Mouse (Mus musculus) liver, embryonic 16.5 days (tissue): ENCODE data around the gene Tshb. TPM values are rescaled to one million over a fixed set of nuclear protein-coding genes. Genes with fewer than 3 reads are reported as not detected.

Source experiments
- ATAC-seq: fragments of 200-750 bp; cut with Nextera tagmentation; 2 replicates; pipeline ENCODE4 v1.8.0; 2017; ENCODE audit warnings: low read depth, mild to moderate bottlenecking, moderate number of reproducible peaks, moderate library complexity
- H3K27ac ChIP-seq: fragments of 300-500 bp; sonication (generic); 2 replicates; pipeline ENCODE4 v1.5.1; 2014; ENCODE audit warnings: mild to moderate bottlenecking, low read length
- H3K27me3 ChIP-seq: fragments of 300-500 bp; sonication (generic); 2 replicates; pipeline ENCODE4 v1.6.1; 2014; ENCODE audit warnings: low read depth, low read length, mixed read lengths; ENCODE audit not compliant: control insufficient read depth, insufficient read depth
- H3K36me3 ChIP-seq: fragments of 300-500 bp; sonication (generic); 2 replicates; pipeline ENCODE4 v1.6.1; 2014; ENCODE audit warnings: mild to moderate bottlenecking; ENCODE audit not compliant: control insufficient read depth, insufficient read depth
- H3K4me1 ChIP-seq: fragments of 300-500 bp; sonication (generic); 2 replicates; pipeline ENCODE4 v1.6.1; 2014; ENCODE audit warnings: low read depth, low read length, mixed read lengths; ENCODE audit not compliant: control insufficient read depth
- H3K4me2 ChIP-seq: fragments of 300-500 bp; sonication (generic); 2 replicates; pipeline ENCODE4 v1.6.1; 2014; ENCODE audit warnings: low read depth, low read length, mixed read lengths
- H3K4me3 ChIP-seq: fragments of 300-500 bp; sonication (generic); 2 replicates; pipeline ENCODE4 v1.5.1; 2014; ENCODE audit warnings: low read depth, mild to moderate bottlenecking, low read length
- H3K9ac ChIP-seq: fragments of 300-500 bp; sonication (generic); 2 replicates; pipeline ENCODE4 v1.6.1; 2014; ENCODE audit warnings: low read depth, low read length
- H3K9me3 ChIP-seq: fragments of 300-500 bp; sonication (generic); replicated peaks from 2 replicates; pipeline ENCODE4 v1.6.1; 2016; ENCODE audit warnings: low read length; ENCODE audit not compliant: control insufficient read depth
- WGBS: fragments of 180-500 bp; shearing (Covaris S2); extraction: QIAGEN DNeasy Blood & Tissue Kit; methylation state at CpG from one replicate; pipeline ENCODE4 v1.1.7; 2014; ENCODE audit not compliant: insufficient replicate concordance; 5-methylcytosine and 5-hydroxymethylcytosine counted together
- polyA plus RNA-seq: library from polyadenylated mRNA; unstranded; fragments of >200 nt; fragmentation: Nextera tagmentation; extraction: Ambion mirVana; gene quantifications from 2 replicates; pipeline ENCODE4 v1.2.1, GENCODE M21; 2015

Gene Tshb
- polyA plus RNA-seq, 1 experiment from 2014 or later = not detected

- no peak for ATAC-seq
- no peaks in the 10 kb centered on the region for H3K9me3 ChIP-seq
- 66% methylated on average over 9 of the region's 9 CpGs for WGBS
- no peaks in the 10 kb centered on the region for H3K27me3 ChIP-seq
- H3K4me3 ChIP-seq = no peak overlapping the region
- H3K4me2 ChIP-seq = no peak overlapping the region
- H3K9ac ChIP-seq = no peak overlapping the region
- no peak overlapping the region for H3K27ac ChIP-seq
- H3K36me3 ChIP-seq = no peaks in the 10 kb centered on the region
- no peaks in the 10 kb centered on the region for H3K4me1 ChIP-seq
Measured at GRCm38 (mm10) chr3:102743781-102744471, 38.6 kb downstream of the Tshb start.

- no peak overlapping the region for H3K27ac ChIP-seq
- H3K4me3 ChIP-seq = no peak overlapping the region
- 41% methylated on average over 4 of the region's 4 CpGs for WGBS
- H3K36me3 ChIP-seq = no peaks in the 10 kb centered on the region
- H3K4me2 ChIP-seq = no peak overlapping the region
- H3K9me3 ChIP-seq = no peaks in the 10 kb centered on the region
- no peak for ATAC-seq
- no peaks in the 10 kb centered on the region for H3K4me1 ChIP-seq
- H3K27me3 ChIP-seq = no peaks in the 10 kb centered on the region
- H3K9ac ChIP-seq = no peak overlapping the region
Measured at GRCm38 (mm10) chr3:102743202-102743601, 39.3 kb downstream of the Tshb start.

DNA sequence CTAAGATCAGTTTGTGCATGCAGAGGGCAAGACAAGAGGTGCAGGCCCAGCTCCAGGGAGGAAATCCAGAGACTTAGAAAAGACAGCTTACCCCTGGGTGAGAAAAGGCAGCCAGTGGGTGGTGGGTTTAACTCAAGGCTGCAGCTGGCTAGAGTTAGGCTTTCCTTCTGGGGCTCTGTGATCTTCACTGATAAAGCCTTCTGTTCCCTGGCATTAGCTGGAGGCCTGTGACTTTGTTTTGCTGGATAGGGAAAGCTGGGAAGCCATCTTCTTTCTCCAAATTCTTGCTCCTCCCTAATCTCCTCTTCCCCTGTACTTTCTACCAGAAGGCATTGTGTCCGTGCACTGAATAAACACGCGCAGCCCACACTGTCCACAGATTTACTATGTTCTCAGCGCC lies 39.8 kb downstream of the Tshb start:
- ATAC-seq = no peak

GRCm38 (mm10) chr3:102738926-102739325 lies 43.6 kb downstream of the Tshb start:
- Histone ChIP-seq H3K4me1 (no peaks in the 10 kb centered on the region; the same call in 1 of the 2 replicates), H3K9me3 (no peaks in the 10 kb centered on the region), H3K9ac (no peak overlapping the region), H3K27ac (no peak overlapping the region), H3K4me2 (no peak overlapping the region), H3K36me3 (no peaks in the 10 kb centered on the region), H3K27me3 (peaks cover 21% of the 10 kb centered on the region), H3K4me3 (no peak overlapping the region)
- 45% methylated on average over 6 of the region's 6 CpGs for WGBS
- no peak for ATAC-seq

More for the DNA sequence above, 39.8 kb downstream of the Tshb start:
- no peak overlapping the region for H3K4me2 ChIP-seq
- 73% methylated on average over 4 of the region's 4 CpGs for WGBS
- no peaks in the 10 kb centered on the region for H3K36me3 ChIP-seq
- no peaks in the 10 kb centered on the region for H3K27me3 ChIP-seq
- H3K4me3 ChIP-seq = no peak overlapping the region
- no peak overlapping the region for H3K9ac ChIP-seq
- no peaks in the 10 kb centered on the region for H3K4me1 ChIP-seq
- H3K9me3 ChIP-seq = no peaks in the 10 kb centered on the region
- H3K27ac ChIP-seq = no peak overlapping the region

GRCm38 (mm10) chr3:102738161-102738901 lies 44.2 kb downstream of the Tshb start:
- peak; percentile 41 for ATAC-seq

DNA sequence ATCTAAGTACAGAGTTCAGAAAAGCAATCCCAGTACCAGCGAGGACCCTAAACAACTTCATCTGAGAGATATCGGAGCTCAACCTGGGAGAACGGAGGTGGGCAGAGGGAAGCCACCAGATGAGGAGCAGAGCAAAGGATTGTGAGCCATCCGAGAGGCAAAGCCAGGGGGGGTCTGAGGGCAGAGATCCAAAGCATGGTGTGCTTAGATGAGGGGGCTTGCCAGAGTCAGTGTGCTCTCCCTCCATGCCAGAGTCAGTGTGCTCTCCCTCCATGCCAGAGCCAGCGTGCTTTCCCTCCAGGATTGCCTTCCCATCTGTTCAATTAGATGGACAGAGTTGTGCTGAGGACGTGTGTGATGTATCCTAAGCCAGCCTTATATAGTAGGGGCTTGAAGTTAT lies 45.4 kb downstream of the Tshb start:
- Histone ChIP-seq H3K9ac (no peak overlapping the region), H3K27me3 (peaks cover 21% of the 10 kb centered on the region), H3K27ac (no peak overlapping the region), H3K36me3 (no peaks in the 10 kb centered on the region), H3K4me2 (no peak overlapping the region), H3K4me1 (no peaks in the 10 kb centered on the region; the same call in 1 of the 2 replicates), H3K4me3 (no peak overlapping the region), H3K9me3 (no peaks in the 10 kb centered on the region)
- ATAC-seq = no peak
- WGBS = 58% methylated on average over 6 of the region's 6 CpGs

More at GRCm38 (mm10) chr3:102738161-102738901, 44.2 kb downstream of the Tshb start:
- Histone ChIP-seq H3K9me3 (no peaks in the 10 kb centered on the region), H3K4me1 (no peaks in the 10 kb centered on the region; the same call in 1 of the 2 replicates), H3K36me3 (no peaks in the 10 kb centered on the region), H3K4me2 (no peak overlapping the region), H3K27me3 (peaks cover 21% of the 10 kb centered on the region), H3K9ac (no peak overlapping the region), H3K27ac (peak overlapping the region; percentile 49), H3K4me3 (no peak overlapping the region)
- WGBS = 14% methylated on average over 10 of the region's 10 CpGs

DNA sequence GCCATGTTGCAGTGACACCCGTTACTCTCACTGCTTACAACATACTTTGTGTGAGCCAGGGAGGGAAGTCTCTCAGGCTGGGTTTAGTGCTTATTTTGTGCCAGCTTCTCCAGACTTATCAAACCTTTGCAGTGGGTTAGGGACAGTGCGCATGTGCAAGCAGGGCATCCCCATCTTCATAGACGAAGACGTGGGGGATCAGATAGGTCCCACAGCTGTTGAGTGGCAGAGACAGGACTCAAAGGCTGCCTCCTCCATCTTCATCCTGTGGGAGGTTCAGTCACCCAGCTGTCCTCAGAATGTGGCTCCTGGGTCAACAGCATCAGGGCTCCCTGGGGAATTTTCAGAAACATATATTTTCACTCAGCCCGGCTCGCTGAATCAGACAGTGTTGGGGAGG lies 46.1 kb downstream of the Tshb start:
- H3K9ac ChIP-seq = no peak overlapping the region
- ATAC-seq = no peak
- H3K4me1 ChIP-seq = no peaks in the 10 kb centered on the region; the same call in 1 of the 2 replicates
- 46% methylated on average over 6 of the region's 6 CpGs for WGBS
- H3K4me2 ChIP-seq = no peak overlapping the region
- H3K4me3 ChIP-seq = no peak overlapping the region
- no peaks in the 10 kb centered on the region for H3K36me3 ChIP-seq
- H3K27ac ChIP-seq = no peak overlapping the region
- peaks cover 21% of the 10 kb centered on the region for H3K27me3 ChIP-seq
- no peaks in the 10 kb centered on the region for H3K9me3 ChIP-seq

- ATAC-seq = no peak
- no peaks in the 10 kb centered on the region for H3K36me3 ChIP-seq
- H3K4me1 ChIP-seq = no peaks in the 10 kb centered on the region; the same call in 1 of the 2 replicates
- H3K9me3 ChIP-seq = no peaks in the 10 kb centered on the region
- no peak overlapping the region for H3K9ac ChIP-seq
- H3K4me2 ChIP-seq = peak overlapping the region; percentile 79
- no peak overlapping the region for H3K27ac ChIP-seq
- H3K27me3 ChIP-seq = peaks cover 21% of the 10 kb centered on the region
- 49% methylated on average over 6 of the region's 6 CpGs for WGBS
- H3K4me3 ChIP-seq = peak overlapping the region; percentile 64
Measured at GRCm38 (mm10) chr3:102735638-102736037, 46.9 kb downstream of the Tshb start.

DNA sequence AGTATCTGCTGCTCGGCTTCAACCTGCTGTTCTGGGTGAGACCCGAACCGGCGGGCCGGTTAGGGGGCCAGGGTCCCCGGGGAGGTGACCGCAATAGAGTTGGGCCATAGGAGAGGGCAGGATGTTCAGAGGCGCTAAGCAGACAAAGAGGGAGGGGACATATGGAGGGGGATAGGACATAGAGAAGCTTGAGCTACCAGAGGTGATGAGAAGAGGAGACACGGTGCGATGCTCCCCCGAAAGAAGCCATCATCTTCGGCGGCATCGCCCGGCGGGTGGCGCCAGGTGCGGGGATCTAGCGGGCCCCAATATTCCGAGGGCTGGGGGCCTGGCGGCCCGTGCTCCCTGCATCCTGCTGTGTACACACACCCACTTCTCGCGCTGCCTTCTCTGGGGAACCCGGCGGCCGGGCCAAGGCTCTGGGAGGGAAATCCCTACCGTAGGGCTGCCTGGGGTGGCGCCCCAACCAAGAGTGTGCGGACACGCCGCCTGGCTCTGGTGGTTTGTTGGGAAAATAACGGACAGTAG lies 47.4 kb downstream of the Tshb start:
- Histone ChIP-seq H3K27ac (no peak overlapping the region), H3K36me3 (no peaks in the 10 kb centered on the region)
- under 1% methylated on average over 32 of the region's 33 CpGs for WGBS

More for the DNA sequence above, 47.4 kb downstream of the Tshb start:
- H3K27me3 ChIP-seq = peaks cover 21% of the 10 kb centered on the region
- no peaks in the 10 kb centered on the region for H3K9me3 ChIP-seq
- peak; percentile 42 for ATAC-seq
- peak overlapping the region; percentile 79 for H3K4me2 ChIP-seq
- peak overlapping the region; percentile 64 for H3K4me3 ChIP-seq
- H3K4me1 ChIP-seq = no peaks in the 10 kb centered on the region; the same call in 1 of the 2 replicates
- H3K9ac ChIP-seq = peak overlapping the region; percentile 36; the same call in 1 of the 2 replicates
